Mouse (Mus musculus) midbrain, embryonic 13.5 days (tissue): ENCODE measurements around the gene Tctn1. TPM values are rescaled to one million over a fixed set of nuclear protein-coding genes. Genes with fewer than 3 reads are reported as not detected.

Experiments
- polyA plus RNA-seq: library from polyadenylated mRNA; unstranded; fragments of >200 nt; fragmentation: Nextera tagmentation; extraction: Ambion mirVana; gene quantifications from 2 replicates; pipeline ENCODE4 v1.2.1, GENCODE M21; 2015

Gene Tctn1
- polyA plus RNA-seq, 1 experiment from 2014 or later: 6.4 TPM

Other genes with a start within 250 kb of the Tctn1 start
- 22.7 and 23.8 TPM in 2 replicates for gene Cux2, start 214.4 kb downstream of the Tctn1 start, polyA plus RNA-seq
- gene Myl2, start 163.5 kb downstream of the Tctn1 start, polyA plus RNA-seq: 0.93 and 1.6 TPM in 2 replicates
- not detected in 2 replicates for gene Ccdc63, start 123.6 kb downstream of the Tctn1 start, polyA plus RNA-seq
- 235 and 262 TPM in 2 replicates for gene Ppp1cc, start 106.2 kb downstream of the Tctn1 start, polyA plus RNA-seq
- 4.0 and 4.1 TPM in 2 replicates for gene Hvcn1, start 57.7 kb downstream of the Tctn1 start, polyA plus RNA-seq
- 8.0 and 9.1 TPM in 2 replicates for gene Pptc7, start 19.9 kb upstream of the Tctn1 start, polyA plus RNA-seq
- gene Rad9b, start 89.8 kb upstream of the Tctn1 start, polyA plus RNA-seq: 21.8 and 22.6 TPM in 2 replicates
- 260 and 269 TPM in 2 replicates for gene Vps29, start 89.9 kb upstream of the Tctn1 start, polyA plus RNA-seq
- 50.8 and 51.8 TPM in 2 replicates for gene Gpn3, start 107.4 kb upstream of the Tctn1 start, polyA plus RNA-seq
- gene Fam216a, start 107.9 kb upstream of the Tctn1 start, polyA plus RNA-seq: 128 and 135 TPM in 2 replicates
- 140 and 173 TPM in 2 replicates for gene Arpc3, start 127.4 kb upstream of the Tctn1 start, polyA plus RNA-seq
- gene Anapc7, start 157.2 kb upstream of the Tctn1 start, polyA plus RNA-seq: 52.7 and 53.9 TPM in 2 replicates
- gene Atp2a2, start 237.8 kb upstream of the Tctn1 start, polyA plus RNA-seq: 35.7 and 40.0 TPM in 2 replicates